Mouse (Mus musculus) kidney, adult 2 months (tissue): Measurements from ENCODE around the gene Optc.

ENCODE experiments used
- CTCF ChIP-seq: fragments of 200-500 bp; conservative IDR thresholded peaks from 2 replicates; pipeline ENCODE4 v1.5.1; 2011; ENCODE audit warnings: low read depth, mild to moderate bottlenecking, control low read depth, low read length, moderate library complexity, mixed read lengths; ENCODE audit not compliant: insufficient read depth, insufficient read length
- POLR2A ChIP-seq: fragments of 200-500 bp; IDR thresholded peaks from one replicate; pipeline ENCODE4 v1.6.1; 2011; ENCODE audit warnings: low read depth, low read length, control low read depth

DNA sequence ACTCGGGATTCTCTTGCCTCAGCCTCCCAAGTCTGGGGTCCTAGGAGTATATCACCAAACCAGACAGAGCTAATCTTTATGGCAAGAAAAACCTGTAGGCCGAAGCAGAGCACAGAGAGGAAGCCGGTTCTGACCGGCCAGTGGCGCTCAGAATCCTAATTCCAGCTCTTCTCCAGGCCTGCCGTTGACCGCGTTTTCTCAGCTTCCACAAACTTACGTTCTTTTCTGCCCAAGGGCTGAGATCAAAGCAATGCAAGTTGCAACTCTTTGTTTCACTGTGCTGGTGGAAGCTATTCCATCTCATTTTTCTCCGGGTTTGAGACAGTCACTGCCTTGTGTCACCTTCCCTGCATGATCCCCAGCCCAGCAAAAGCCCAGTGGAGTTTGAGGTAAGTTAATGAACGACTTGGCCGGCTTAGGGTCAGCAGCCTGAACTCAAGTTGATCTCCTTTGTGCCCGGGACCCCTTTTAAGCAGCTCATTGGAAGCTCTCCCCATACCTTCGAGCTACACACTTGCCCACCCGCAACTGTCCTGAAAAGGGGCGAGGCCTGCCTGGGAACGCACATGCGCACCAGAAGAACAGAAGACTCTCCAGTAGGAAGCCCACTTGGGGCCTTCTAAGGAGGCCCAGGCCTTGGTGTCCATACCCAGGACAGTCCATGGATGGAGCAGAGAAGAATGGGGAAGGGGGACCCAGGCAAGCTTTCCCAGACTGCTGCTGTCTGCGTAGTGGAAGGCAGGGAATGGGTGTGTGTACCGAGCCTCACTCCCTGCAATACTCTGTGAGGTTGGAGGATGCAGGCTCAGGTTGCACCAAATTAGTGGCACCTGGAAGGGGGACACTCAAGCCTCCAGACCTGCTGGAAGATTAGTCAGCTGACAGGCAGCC lies 47.7 kb downstream of the Optc start:
- no peak for TF ChIP-seq CTCF
- TF ChIP-seq POLR2A, result no peak
